Mouse (Mus musculus): ENCODE data around the gene Ccdc190.

- TF ChIP-seq HCFC1 (IDR thresholded peaks at IDR 0.05; ENCODE audit: borderline replicate concordance, insufficient read depth, low read length): no peak
- TF ChIP-seq ZNF384 (IDR thresholded peaks at IDR 0.05; ENCODE audit: low read depth, low read length): no peak
- TF ChIP-seq ZC3H11A (IDR thresholded peaks at IDR 0.05; ENCODE audit: borderline replicate concordance, low read depth, low read length): peak; percentile 73
Measured at GRCm38 (mm10) chr1:169919211-169919610, 9.2 kb upstream of the Ccdc190 start.

Measured in ES-E14 (cell line).